Mouse (Mus musculus): Measurements from ENCODE around the gene Il1r1.

DNA sequence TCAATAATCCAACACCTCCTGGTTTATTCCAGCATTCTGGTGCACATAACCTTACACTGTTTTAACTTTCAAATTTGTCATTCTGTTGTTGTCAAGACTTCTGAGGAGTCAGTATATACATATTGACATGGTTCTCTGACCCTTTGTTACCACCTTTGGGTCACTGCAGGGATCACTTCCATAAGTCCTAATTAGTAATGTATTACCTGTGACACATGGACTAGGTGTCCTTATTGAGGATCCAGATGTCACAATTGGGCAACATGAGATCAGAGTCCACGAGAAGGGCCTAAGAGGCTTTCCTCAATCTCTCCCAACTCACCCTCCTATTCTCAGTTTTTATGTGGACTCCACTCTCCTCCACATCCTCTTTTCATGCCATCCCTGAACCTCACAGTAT is 49.1 kb upstream of the Il1r1 start:
- TF ChIP-seq CTCF (IDR thresholded peaks at IDR 0.05; ENCODE audit: low read depth, low read length) (no peak), GATA1 (IDR thresholded peaks at IDR 0.05; ENCODE audit: borderline replicate concordance, low read length) (no peak), TAL1 (conservative IDR thresholded peaks at IDR 0.05; ENCODE audit: low read depth, low read length) (no peak), POLR2AphosphoS5 (IDR thresholded peaks at IDR 0.05; ENCODE audit: insufficient replicate concordance, low read depth, low read length) (no peak)
